Mouse (Mus musculus): ENCODE data around the gene Gab1. TPM values are rescaled to one million over a fixed set of nuclear protein-coding genes. Genes with fewer than 3 reads are reported as not detected.

The Gab1 gene
- polyA plus RNA-seq, 1 experiment from 2014 or later: 9.3 TPM

GRCm38 (mm10) chr8:80714461-80714860 is 165.9 kb downstream of the Gab1 start:
- no peak overlapping the region for H3K9ac ChIP-seq (ENCODE audit: low read depth, low read length)
- H3K4me2 ChIP-seq (ENCODE audit: low read length): no peak overlapping the region
- no peaks in the 10 kb centered on the region for H3K9me3 ChIP-seq (ENCODE audit: control insufficient read depth, low read length)
- peaks cover 21% of the 10 kb centered on the region for H3K36me3 ChIP-seq (ENCODE audit: control insufficient read depth, insufficient read depth, low read length)
- no peak for ATAC-seq
- H3K27ac ChIP-seq (ENCODE audit: low read depth, low read length): no peak overlapping the region
- 91% methylated on average over 1 of the region's 1 CpGs for WGBS
- no peaks in the 10 kb centered on the region for H3K27me3 ChIP-seq (replicated peaks; ENCODE audit: control insufficient read depth, insufficient read depth, low read length)
- H3K4me3 ChIP-seq (ENCODE audit: low read length): no peak overlapping the region
- no peaks in the 10 kb centered on the region for H3K4me1 ChIP-seq (ENCODE audit: control insufficient read depth, insufficient read depth, low read depth, low read length)

Other genes with a start within 250 kb of the Gab1 start
- gene Smarca5, start 141.0 kb downstream of the Gab1 start, polyA plus RNA-seq (2015; fragmentation: Nextera tagmentation; extraction: Ambion mirVana): 34.3 and 37.5 TPM in 2 replicates
- gene Usp38, start 134.4 kb upstream of the Gab1 start, polyA plus RNA-seq (2015; fragmentation: Nextera tagmentation; extraction: Ambion mirVana): 15.0 and 17.1 TPM in 2 replicates

Measured in hindbrain, embryonic 16.5 days (tissue).